Mouse (Mus musculus): ENCODE measurements at regions not wholly inside any gene's neighbourhood (a gene's known extent, or its start where the extent isn't known, plus 50 kb on each side); places are given as distances from the start of the nearest gene placed in this dataset.

DNA sequence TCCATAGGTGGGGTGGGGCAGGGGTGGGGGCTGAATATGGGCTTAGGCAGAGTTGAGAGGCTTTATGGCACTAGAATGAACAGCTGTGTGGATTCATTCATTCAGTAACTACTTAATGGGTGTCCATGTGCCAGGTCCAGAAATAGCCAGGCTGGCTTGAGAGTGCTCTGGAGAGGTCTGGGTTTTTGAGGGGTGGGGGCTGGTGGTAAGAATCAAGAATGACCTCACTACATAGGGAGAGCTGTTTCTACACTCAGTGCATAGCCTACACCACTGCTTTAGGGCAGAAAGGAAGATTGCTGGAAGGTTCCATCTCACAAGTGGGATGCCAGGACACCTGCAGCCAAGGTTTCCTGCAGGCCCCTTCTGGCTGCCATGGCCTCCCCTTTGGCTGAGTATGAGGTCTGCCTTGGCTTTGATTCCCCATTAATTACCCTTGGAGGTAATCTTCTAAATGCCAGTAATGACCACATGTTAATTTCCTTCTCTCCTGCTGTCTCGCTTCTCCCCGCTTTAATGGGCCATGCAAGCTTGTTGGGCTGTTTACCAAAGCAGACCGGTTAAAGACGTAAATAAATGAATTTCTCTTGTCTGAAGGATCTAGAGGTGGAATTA lies 71.7 kb upstream of the Klf4 start:
- DNase-seq (ENCODE audit: extremely low spot score in 1 of 2, low spot score in 1 of 2): no peak

GRCm38 (mm10) chr4:55595203-55595602 lies 62.9 kb upstream of the Klf4 start:
- peak in 1 of 2 experiments; percentile 63 for DNase-seq (ENCODE audit: extremely low spot score in 1 of 2, low spot score in 1 of 2)

DNA sequence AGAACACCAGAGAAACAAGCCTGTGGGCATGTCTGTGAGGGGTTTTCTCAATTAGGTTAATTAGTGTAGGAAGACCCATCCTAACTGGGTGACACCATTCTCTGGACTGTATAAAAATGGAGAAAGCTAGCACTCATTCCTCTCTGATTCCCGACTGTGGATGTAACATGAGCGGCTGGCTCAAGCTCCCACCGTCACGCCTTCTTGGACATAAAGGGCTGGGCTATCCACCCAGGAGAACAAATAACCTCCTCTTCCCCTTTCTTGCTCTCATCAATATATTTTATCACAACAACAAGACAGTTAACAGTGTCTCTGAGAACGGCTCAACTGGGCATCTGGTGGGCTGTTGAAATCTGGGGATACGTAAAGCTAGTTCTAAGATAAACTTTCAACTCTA lies 62.4 kb upstream of the Klf4 start:
- no peak for DNase-seq (ENCODE audit: extremely low spot score in 1 of 2, low spot score in 1 of 2)

DNA sequence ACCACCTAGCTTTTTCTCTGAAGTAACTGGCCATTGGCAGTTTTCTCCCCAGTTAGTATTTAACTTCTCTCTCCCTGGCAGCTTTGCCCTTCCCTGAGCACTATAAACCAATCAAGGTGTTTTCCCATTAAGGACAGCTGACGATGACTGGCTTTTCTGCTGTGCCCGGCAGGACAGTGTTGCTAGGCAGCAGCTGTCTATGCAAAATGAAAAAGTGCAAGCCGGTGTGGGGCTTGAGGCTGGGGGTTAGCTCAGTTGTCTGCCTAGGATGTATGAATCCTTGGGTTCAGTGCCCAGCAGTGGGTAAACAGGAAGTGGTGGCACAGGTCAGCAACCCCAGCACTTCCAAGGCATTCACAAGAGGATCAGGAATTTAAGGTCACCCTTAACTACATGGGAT lies 60.9 kb upstream of the Klf4 start:
- no peak for DNase-seq (ENCODE audit: extremely low spot score in 1 of 2, low spot score in 1 of 2)

DNA sequence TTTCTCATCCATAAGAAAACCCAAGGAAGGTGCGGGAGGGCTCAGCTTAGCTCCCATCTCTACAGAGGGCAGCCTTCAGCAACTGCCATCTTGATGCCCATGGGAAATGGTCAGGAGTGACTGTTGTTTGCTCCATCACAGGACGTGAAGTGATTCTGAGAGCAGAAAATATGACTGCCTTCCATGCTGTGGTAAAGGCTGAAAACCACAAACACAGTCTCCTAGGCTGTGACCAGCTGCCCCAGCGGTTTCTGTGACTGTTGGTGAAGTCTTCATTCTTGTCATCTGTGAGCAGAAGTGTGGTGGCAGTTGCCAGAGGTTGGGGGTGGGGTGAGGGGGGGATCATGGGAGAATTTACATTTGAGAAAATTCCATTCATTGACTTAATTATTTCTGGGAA lies 53.9 kb upstream of the Klf4 start:
- DNase-seq (ENCODE audit: extremely low spot score in 1 of 2, low spot score in 1 of 2): no peak

GRCm38 (mm10) chr4:55583589-55583988 lies 51.3 kb upstream of the Klf4 start:
- no peak for DNase-seq (ENCODE audit: extremely low spot score in 1 of 2, low spot score in 1 of 2)
